In the genomic region with DNA sequence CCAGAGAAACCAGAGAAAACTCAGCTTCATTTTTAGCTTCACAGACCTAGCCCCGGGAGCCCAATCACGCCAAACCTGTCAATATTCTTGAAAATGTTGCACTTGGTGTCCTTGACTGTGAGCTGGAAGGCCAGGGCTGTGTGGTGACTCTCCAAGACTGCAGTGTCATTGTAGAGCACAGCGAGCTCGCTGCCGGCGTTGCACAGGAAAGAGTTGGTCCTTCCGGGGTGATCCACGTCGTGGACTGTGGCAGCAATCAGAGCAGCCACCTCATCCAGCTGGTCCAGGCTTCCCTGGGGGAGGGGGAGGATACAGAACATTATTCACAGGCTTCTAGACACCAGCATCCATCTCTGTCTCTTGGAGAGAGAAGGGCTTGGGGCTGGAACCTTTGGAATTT, we compare ENCODE assay signal across 19 mouse cellular contexts. TPM values are rescaled to one million over a fixed set of nuclear protein-coding genes. Genes with fewer than 3 reads are reported as not detected.
DNase-seq lines count a peak whose midpoint lies in the region; ATAC-seq and TF ChIP-seq lines count a peak whose summit lies in the region.
"Had no signal": no experiment of that assay in that cellular context is flagged by ENCODE, and none has a peak within 500 bp of the region (broad histone marks: within the 10 kb centered on the region; RNA-seq: fewer than 3 reads in every experiment).

No protein-coding gene starts in this region.

- no peak overlapping the region for H3K4me3 ChIP-seq in layer of hippocampus, adult 2 months
- H3K4me3 ChIP-seq: forebrain, embryonic 13.5 days; hindbrain, embryonic 13.5 days; intestine, embryonic 15.5 days; liver, embryonic 15.5 days; midbrain, embryonic 13.5 days; myocyte; neural tube, embryonic 15.5 days had no signal

- no peak for TF ChIP-seq CTCF in layer of hippocampus, adult 2 months (conservative IDR thresholded peaks at IDR 0.05)

- no peak for DNase-seq in layer of hippocampus, adult 2 months (ENCODE audit: low spot score in 2 of 2)
- no peak for DNase-seq in layer of hippocampus, postnatal 10 days (ENCODE audit: low spot score in 2 of 2)
- DNase-seq in adrenal gland, postnatal 25 days = peak; percentile 55
- no peak for DNase-seq in thymus, postnatal 14 days
- DNase-seq in heart, adult 8-10 months (ENCODE audit: low spot score) = no peak
- no peak for DNase-seq in heart, postnatal 25 days (ENCODE audit: low spot score)
- DNase-seq: B cell, adult 2 months; thymus, adult 2 months had no signal

- peak; percentile 57 for ATAC-seq in CD4-positive, CD25-positive, alpha-beta regulatory T cell, adult 4 months
- peak; percentile 38 for ATAC-seq in inflammation-experienced regulatory T-cells, adult 6 months
- ATAC-seq: forebrain, embryonic 13.5 days; intestine, embryonic 15.5 days; midbrain, embryonic 13.5 days; Patski had no signal

- peak overlapping the region; percentile 86 for H3K27ac ChIP-seq in layer of hippocampus, adult 2 months
- H3K27ac ChIP-seq: forebrain, embryonic 13.5 days; hindbrain, embryonic 13.5 days; intestine, embryonic 15.5 days; kidney, postnatal 0 days; liver, embryonic 15.5 days; midbrain, embryonic 13.5 days; neural tube, embryonic 15.5 days had no signal

- intact Hi-C loops in heart, postnatal 25 days (cut with DNase I) = no loop called here

RNA-seq across cellular contexts. Expression of a gene that starts 58.0 kb away (rescaled TPM):
- 10 to 100 TPM; 22.8 to 23.2 TPM for total RNA-seq in layer of hippocampus, adult 2 months (2021)
- 10 to 100 TPM; 23.7 to 26.7 TPM for total RNA-seq in layer of hippocampus, postnatal 10 days (2021)
- 1 to 10 TPM; 4.0 to 4.9 TPM for polyA plus RNA-seq in CD4-positive, CD25-positive, alpha-beta regulatory T cell, adult 4 months (2017; shearing (Covaris generic))
- total RNA-seq in adrenal gland, postnatal 25 days (2021) = 17.3 and 22.7 TPM in 2 replicates
- polyA plus RNA-seq in inflammation-experienced regulatory T-cells, adult 6 months (2017; shearing (Covaris generic)) = 1 to 10 TPM; 2.9 to 5.7 (median 4.5) TPM
- 10 to 100 TPM; 17.7 to 20.3 (median 19.6) TPM for total RNA-seq in heart, adult 8-10 months (2022)
- total RNA-seq in heart, postnatal 25 days (2021) = 10 to 100 TPM; 14.6 to 16.7 TPM
